Mouse (Mus musculus) forelimb bud, embryonic 11.5 days (tissue): ENCODE results near the gene Adgrl4.

ENCODE experiments used
- DNase-seq: peaks from one replicate; pipeline ENCODE4 v3.0.0-alpha.2; 2012; ENCODE audit warnings: low read depth, low spot score

The Adgrl4 gene

DNA sequence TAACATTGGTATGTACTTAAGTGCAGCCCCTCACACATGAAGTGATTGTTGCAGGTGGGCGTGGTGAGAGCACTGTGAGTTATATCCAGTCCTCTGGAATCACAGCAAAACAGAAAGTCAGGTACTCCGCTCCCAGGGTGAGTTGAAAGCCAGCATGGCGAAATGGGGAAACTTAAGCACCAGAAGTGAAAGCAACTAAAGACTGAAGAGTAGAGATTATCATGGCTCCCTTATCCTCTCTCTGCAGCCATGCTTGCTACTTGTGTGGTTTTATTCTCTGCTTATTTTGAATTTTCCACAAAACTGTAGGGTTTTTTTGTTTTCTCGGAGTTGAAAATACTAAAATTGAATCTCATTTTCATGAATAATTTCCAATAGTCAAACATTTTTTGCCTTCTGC, 51.2 kb downstream of the Adgrl4 start:
- no peak for DNase-seq

DNA sequence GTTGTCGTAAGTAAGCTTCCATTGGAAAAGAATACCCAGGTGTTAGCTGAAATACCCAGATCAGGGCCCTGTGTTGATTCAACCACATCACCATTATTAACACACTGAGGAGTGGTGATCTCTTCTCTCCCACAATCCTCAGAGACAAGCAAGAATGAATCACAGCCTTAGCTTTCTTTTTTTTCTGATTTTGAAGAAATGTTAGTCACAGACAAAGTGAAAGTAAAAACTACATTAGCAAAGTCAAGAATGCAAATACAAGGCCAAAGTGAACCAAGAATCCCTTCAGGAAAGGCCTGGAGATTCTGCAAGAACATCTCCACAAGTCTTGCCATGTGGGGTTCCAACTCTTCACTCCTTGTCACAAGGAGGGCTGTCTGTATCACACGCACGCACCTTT, 67.9 kb downstream of the Adgrl4 start:
- DNase-seq = no peak

DNA sequence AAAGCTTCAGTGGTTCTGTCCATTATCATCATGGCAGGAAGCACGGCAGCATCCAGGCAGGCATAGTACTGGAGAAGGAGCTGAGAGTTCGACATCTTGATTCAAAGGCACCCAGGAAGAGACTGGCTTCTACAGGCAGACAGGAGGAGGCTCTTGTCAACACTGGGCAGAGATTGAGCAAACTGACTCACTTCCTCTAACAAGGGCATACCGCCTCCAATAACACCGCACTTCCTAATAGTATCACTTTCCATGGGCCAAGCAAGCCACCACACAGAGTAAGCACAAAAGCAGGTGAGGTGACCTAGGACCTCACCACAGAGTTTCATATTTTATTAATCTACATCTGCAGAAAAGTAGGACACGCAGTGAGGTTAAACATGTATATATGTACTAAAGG, 73.5 kb downstream of the Adgrl4 start:
- DNase-seq = no peak

DNA sequence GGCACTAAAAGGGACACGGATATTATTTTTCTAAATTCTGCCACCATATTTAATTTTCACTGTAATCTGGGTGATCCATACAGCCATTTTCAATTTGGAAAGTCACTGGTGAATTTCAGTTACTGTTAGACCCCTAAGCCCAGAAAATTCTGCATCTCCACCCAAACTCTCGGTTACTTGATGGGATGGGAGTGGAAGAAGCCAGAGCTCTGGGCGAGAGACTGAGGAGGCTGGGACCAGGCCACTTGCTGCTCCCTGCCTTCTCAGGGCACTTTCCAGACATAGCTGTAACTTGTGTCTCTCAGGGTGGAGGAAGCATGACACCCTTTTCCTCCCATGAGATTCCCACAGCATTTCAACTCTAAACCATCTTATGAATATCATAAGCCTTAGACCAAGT, 109.5 kb downstream of the Adgrl4 start:
- no peak for DNase-seq

DNA sequence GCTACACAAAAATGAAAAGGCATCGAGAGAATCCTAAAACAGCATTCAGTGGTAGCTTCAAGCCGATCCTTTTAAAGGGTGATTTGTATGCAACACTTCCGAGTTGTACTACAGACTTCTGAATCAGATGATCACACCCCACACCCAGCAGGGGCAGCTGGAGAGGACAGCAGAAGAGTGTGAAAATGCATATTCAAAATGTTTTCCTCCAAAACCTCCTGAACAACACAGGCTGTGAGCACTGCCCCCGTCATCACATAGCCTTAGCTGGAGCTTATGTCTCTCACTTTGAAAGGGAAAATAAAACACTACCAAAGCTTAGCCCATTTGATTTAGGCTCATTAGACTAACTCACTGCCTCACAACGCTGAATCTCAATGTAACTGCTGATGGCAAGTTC, 113.3 kb downstream of the Adgrl4 start:
- no peak for DNase-seq

DNA sequence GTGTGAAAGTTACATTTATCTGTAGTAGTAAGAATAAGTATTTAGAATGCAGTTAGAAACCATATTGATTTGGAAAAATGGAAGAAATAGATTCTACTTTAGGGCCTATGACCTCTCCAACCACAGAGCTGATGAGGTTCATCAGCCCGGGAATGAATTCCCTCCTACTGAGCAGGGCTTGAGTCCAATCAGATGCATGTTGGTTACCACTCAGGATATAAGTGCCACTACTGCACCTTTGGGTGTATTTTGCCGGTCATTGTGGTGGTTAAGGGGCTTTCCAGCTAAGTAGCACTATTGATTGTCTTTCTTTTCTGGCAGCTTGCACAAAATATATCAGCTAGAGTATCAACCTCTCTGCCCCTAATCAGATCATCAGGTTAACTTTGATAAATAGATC, 118.9 kb downstream of the Adgrl4 start:
- no peak for DNase-seq

DNA sequence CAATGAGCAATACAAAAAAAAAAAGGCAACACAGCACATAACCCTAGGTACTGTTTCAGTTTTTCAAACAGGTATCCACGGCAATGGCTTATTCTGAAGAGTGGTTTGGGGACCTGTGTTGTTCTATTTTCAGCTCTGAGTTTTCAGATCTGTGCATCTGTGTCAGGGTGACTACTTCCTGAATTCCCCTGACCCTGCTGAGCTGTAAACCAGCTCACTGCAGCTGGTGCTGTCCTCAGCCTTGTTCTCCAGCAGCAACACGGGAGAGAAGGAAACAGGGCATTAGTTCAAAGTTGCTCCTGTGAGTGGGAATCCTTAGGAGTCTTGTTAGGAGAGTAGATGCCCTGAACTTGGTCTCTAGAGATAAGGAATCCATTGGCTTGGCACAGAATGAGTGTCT, 119.4 kb downstream of the Adgrl4 start:
- DNase-seq = no peak

DNA sequence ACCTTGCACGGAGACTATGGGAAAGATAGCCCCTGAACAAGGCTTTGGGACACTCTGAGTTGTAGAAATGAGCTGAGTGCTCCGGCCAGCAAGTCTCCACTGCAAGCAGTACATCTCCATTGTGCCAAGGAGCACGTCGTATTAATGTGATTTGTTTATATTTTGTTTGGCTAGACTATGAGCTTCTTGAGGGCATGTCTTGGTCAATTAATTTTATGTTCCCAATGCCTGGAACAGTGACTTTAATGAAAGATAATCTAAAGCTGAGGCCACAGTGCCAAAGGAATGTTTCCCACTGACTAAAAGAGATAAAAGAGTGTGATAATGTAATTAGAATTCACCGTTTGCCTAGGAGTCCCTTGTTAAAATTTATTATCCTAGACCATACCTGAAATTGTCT, 119.9 kb downstream of the Adgrl4 start:
- DNase-seq = no peak

DNA sequence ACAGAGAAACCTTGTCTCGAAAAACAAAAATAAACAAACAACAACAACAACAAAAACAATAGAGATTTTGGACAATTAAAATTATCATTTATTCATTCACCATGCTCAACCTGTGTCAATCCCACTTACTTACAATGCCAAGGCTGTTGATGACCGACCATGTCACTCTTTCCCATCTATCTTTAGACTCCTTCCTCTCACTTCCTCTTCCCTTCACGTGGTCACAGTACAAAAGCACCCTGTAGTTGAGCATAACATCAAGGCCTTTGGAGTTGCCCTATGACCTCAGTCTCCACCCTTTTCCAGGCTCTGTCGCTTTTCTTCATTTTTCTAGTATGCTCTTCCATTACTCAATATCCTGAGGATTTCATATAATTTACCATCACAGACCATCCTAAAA, 120.7 kb downstream of the Adgrl4 start:
- no peak for DNase-seq

DNA sequence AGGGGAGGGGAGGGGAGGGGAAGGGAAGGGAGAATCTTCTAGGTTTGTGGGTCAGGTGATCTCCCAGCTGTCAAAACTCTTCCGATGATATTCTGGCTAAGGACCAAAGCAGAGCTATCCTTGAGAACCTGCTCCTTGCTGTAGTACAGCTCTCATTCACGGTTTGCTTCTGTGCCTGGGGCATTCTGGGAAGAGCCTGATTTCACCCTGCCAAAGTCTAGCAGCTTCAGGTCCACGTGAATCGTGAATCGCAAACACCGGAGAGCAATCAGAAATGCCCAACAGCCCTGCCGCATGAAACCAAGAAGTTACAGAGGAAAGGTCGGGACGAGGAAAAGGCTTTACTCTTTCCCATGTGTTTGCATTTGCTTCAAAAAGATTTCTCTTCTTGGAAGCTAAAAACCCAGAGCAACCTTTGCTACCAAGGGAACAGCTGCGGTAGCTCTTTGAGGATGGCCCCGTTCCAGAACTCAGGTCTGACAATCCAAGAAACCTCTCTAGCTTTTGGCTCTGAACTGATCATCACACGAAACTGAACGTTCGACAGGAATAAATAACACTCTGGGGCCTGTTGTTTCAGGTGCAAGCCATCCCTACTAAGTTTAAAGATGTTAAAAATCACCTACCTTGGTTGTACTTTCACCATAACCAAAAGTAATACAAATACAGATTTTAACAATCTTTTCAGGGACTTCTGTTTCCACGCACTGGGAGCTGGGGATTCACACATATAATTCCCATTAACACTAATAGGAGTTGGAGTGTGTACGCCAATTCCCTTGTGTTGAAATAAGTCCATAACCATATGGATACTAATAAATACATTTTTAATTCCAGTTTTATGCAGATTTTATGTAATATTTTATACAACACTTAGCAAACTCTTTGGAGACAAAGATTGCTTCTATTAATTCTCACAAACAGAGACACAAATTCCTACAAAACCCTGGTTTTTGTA, 128.3 kb downstream of the Adgrl4 start:
- DNase-seq = no peak

DNA sequence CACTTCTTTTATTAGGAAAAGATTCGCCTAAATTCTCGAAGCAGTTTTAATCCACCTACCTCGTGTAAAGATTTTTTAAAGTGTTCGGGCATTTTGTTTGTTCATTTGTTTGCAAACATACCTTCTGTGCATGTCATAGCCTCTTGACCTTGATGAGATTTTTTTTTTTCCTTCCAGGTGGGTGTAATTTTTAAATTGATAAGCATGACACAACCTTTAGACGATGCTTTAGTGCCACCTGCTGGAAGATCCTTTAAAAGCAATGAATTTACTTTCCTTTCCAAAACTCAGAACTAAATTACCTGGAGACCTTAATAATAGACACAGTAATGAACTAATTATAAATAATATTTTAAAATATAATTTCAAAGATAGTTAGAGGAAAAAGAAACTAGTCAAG, 128.9 kb downstream of the Adgrl4 start:
- peak; percentile 24 for DNase-seq

DNA sequence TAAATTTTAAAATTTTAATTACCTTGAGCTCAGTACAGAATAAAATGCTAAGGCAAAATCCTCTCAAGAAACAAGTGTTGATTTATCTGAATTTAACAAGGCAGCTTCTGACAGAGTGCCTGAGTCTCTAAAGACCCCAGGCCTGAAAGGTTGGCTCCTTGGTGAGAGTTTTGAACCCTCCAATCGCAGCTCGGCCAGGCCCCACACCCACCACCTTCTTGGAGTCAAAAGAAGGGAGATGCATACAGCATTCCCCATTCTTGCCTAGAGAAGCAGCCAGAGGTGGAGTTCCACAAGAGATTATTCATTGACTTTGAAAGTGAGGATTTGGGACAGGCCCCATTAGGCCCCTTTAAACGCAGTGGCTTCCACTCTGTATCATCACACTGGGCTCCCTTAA, 129.9 kb downstream of the Adgrl4 start:
- DNase-seq = no peak

DNA sequence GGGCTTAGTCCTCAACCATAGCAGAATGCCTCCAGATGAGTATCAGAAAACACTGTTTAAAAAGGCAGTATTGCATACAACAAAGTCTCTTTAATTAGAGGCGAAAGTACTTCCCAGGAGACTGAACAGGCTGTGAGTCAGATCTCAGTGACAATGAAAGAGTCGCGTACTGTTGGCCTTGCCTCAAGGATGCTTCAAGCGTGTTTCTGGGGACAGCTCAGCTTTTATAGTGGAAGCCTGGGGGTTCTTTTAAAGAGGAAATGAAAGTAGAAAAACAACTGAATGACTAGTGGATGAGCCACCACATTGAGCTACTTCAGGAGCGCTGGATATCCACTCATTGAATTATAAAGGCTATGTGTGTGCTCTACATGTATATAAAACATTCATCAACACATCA, 134.4 kb downstream of the Adgrl4 start:
- DNase-seq = no peak

DNA sequence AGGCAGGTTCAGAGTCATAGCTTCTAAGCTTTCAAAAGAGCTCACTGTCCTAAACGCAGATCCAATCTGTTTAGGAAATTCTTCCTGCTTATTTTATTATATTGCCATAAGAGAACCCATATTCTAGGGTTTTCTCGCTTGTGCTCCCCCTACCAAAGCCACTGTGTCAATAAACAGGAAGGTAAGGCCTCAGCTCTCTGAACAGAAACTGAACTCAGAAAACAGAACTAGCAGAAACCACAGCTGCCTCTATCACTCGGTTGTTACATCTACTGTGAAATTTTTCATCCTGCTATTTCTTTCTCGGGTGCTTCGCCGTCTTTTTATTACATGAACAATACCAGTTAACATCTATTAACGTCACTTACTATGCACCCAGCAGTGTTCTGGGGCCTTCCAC, 137.6 kb downstream of the Adgrl4 start:
- no peak for DNase-seq

DNA sequence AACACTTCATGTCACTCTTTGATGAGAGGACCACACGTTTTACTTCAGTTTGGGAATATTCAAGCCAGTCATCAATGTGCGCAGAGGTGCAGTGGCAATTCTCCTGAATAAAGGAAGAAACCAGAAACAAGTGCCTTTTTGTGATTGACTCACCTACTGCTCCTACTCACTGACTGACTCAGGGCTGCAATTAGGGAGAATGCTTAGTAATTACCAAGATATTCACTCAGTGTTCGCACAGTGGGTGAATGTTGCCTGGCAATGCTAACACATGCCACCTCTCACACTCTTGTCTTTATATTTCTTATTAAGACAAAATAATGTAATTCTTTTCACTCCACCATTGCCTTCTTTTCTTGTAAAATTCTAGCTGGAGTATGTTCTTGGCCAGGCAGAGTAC, 138.5 kb downstream of the Adgrl4 start:
- DNase-seq = no peak

DNA sequence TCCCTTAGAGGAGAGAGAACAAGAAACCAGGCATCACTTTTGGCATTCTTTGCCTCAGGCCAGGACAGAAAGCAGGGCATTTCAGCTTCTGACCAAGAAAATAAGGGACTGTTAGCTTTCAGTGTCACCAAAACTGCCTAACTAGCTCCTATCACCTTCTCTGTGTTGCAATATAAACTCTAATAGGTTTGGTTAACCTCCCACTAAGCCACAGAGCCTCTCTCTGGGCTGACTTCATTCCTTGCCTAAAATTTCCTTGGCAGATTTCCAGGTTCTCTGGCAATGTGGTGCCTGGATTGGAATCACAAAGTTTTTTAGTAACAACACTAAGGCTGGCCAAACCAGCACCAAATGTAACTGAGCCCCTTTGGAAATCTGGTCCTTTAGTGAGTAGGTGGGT, 154.2 kb downstream of the Adgrl4 start:
- DNase-seq = no peak
